Mouse (Mus musculus) CH12.LX (cell line): ENCODE results near the gene Rras2. TPM values are rescaled to one million over a fixed set of nuclear protein-coding genes. Genes with fewer than 3 reads are reported as not detected.

Experiments
- DNase-seq: peaks from one replicate; pipeline ENCODE4 v3.0.0-alpha.2; 2013; ENCODE audit errors: extremely low read depth
- H3K27ac ChIP-seq: 2 replicates; pipeline ENCODE4 v1.5.1; 2012; ENCODE audit warnings: low read depth, mild to moderate bottlenecking, control low read depth, moderate library complexity; ENCODE audit not compliant: insufficient read depth
- H3K27me3 ChIP-seq: replicated peaks from 2 replicates; pipeline ENCODE3; 2012; ENCODE audit warnings: inconsistent platforms
- H3K36me3 ChIP-seq, 2 experiments: replicated peaks in 1 of 2; 2 replicates each; pipeline versions ENCODE3 to v1.6.1; 2012; ENCODE audit warnings: inconsistent platforms in 1 of 2, low read length in 1 of 2, mild to moderate bottlenecking in 1 of 2, mixed read lengths in 1 of 2, moderate library complexity in 1 of 2; ENCODE audit not compliant: control insufficient read depth in 1 of 2, insufficient read depth in 1 of 2
- H3K4me1 ChIP-seq, 2 experiments: 2 replicates each; pipeline ENCODE4 v1.6.1; 2012; ENCODE audit warnings: inconsistent platforms in 1 of 2, moderate library complexity in 1 of 2; ENCODE audit not compliant: insufficient read depth in 2 of 2, control insufficient read depth in 1 of 2
- H3K4me2 ChIP-seq: 2 replicates; pipeline ENCODE4 v1.6.1; 2012; ENCODE audit warnings: low read depth, mild to moderate bottlenecking, control low read depth; ENCODE audit not compliant: poor library complexity, insufficient read depth, severe bottlenecking
- H3K4me3 ChIP-seq, 3 experiments: fragments of 150-350 bp in 1 of 3; sonication (generic) in 1 of 3; replicated peaks in 1 of 3; 2 replicates each; pipeline versions ENCODE3 to v1.5.1; 2011 to 2012; ENCODE audit warnings: low read depth in 2 of 3, low read length in 2 of 3, mild to moderate bottlenecking in 2 of 3, moderate library complexity in 2 of 3, control low read depth in 1 of 3, improper control_type of control experiment in 1 of 3, inconsistent platforms in 1 of 3, mixed read lengths in 1 of 3; ENCODE audit not compliant: poor library complexity in 1 of 3
- H3K79me2 ChIP-seq: replicated peaks from 2 replicates; pipeline ENCODE4 v1.6.1; 2012; ENCODE audit warnings: mild to moderate bottlenecking, moderate library complexity; ENCODE audit not compliant: control insufficient read depth, poor library complexity, insufficient read depth, severe bottlenecking; ENCODE audit errors: extremely low read depth
- H3K9ac ChIP-seq: 2 replicates; pipeline ENCODE4 v1.6.1; 2012; ENCODE audit warnings: low read depth, mild to moderate bottlenecking, control low read depth, moderate library complexity; ENCODE audit not compliant: insufficient read depth
- H3K9me3 ChIP-seq: replicated peaks from 2 replicates; pipeline ENCODE3; 2012; ENCODE audit warnings: low read length, inconsistent platforms, mixed read lengths
- BHLHE40 ChIP-seq: IDR thresholded peaks from 2 replicates; pipeline ENCODE4 v1.6.1; 2011; ENCODE audit warnings: mild to moderate bottlenecking, low read depth, low read length, improper control_type of control experiment
- CTCF ChIP-seq, 2 experiments: IDR thresholded peaks in 1 of 2; conservative IDR thresholded peaks in 1 of 2; 2 replicates each; pipeline ENCODE4 v1.5.1; 2011 to 2012; ENCODE audit warnings: low read depth in 2 of 2, low read length in 2 of 2, improper control_type of control experiment in 1 of 2, inconsistent platforms in 1 of 2, mild to moderate bottlenecking in 1 of 2, moderate library complexity in 1 of 2
- E2F4 ChIP-seq: IDR thresholded peaks from 2 replicates; pipeline ENCODE4 v1.6.1; 2011; ENCODE audit warnings: low read depth, low read length, improper control_type of control experiment; ENCODE audit not compliant: insufficient replicate concordance
- ELF1 ChIP-seq: IDR thresholded peaks from 2 replicates; pipeline ENCODE4 v1.6.1; 2014; ENCODE audit warnings: low read depth, mild to moderate bottlenecking, inconsistent platforms, low read length, improper control_type of control experiment
- EP300 ChIP-seq: IDR thresholded peaks from 2 replicates; pipeline ENCODE4 v1.6.1; 2011; ENCODE audit warnings: low read length, improper control_type of control experiment
- GABPA ChIP-seq: IDR thresholded peaks from 2 replicates; pipeline ENCODE4 v1.6.1; 2012; ENCODE audit warnings: low read depth, low read length, improper control_type of control experiment, inconsistent platforms; ENCODE audit not compliant: insufficient replicate concordance
- HCFC1 ChIP-seq: IDR thresholded peaks from 2 replicates; pipeline ENCODE4 v1.6.1; 2012; ENCODE audit warnings: low read depth, mild to moderate bottlenecking, inconsistent platforms, low read length, improper control_type of control experiment
- JUN ChIP-seq: IDR thresholded peaks from 2 replicates; pipeline ENCODE4 v1.6.1; 2011; ENCODE audit warnings: low read depth, mild to moderate bottlenecking, low read length, improper control_type of control experiment, moderate library complexity; ENCODE audit not compliant: insufficient read depth
- JUND ChIP-seq: conservative IDR thresholded peaks from 2 replicates; pipeline ENCODE4 v1.6.1; 2011; ENCODE audit warnings: low read depth, low read length, improper control_type of control experiment
- MAFK ChIP-seq: IDR thresholded peaks from 2 replicates; pipeline ENCODE4 v1.6.1; 2011; ENCODE audit warnings: low read length, improper control_type of control experiment; ENCODE audit not compliant: insufficient replicate concordance
- MAZ ChIP-seq: IDR thresholded peaks from 2 replicates; pipeline ENCODE4 v1.6.1; 2012; ENCODE audit warnings: low read depth, mild to moderate bottlenecking, inconsistent platforms, low read length, improper control_type of control experiment, moderate library complexity
- MXI1 ChIP-seq: IDR thresholded peaks from 2 replicates; pipeline ENCODE4 v1.6.1; 2011; ENCODE audit warnings: mild to moderate bottlenecking, low read depth, low read length, improper control_type of control experiment
- MYC ChIP-seq: IDR thresholded peaks from 2 replicates; pipeline ENCODE4 v1.6.1; 2011; ENCODE audit warnings: low read depth, mild to moderate bottlenecking, improper control_type of control experiment, low read length
- NELFE ChIP-seq: IDR thresholded peaks from 2 replicates; pipeline ENCODE4 v1.6.1; 2011; ENCODE audit warnings: low read depth, low read length, improper control_type of control experiment
- NRF1 ChIP-seq: IDR thresholded peaks from 2 replicates; pipeline ENCODE4 v1.6.1; 2014; ENCODE audit warnings: low read depth, mild to moderate bottlenecking, inconsistent platforms, low read length, improper control_type of control experiment, moderate library complexity
- PAX5 ChIP-seq: IDR thresholded peaks from 2 replicates; pipeline ENCODE4 v1.6.1; 2012; ENCODE audit warnings: low read length, inconsistent platforms, mixed read lengths
- POLR2A ChIP-seq: IDR thresholded peaks from 2 replicates; pipeline ENCODE4 v1.6.1; 2011; ENCODE audit warnings: low read depth, mild to moderate bottlenecking, improper control_type of control experiment, low read length
- POLR2AphosphoS2 ChIP-seq: IDR thresholded peaks from 2 replicates; pipeline ENCODE4 v1.6.1; 2011; ENCODE audit warnings: low read depth, low read length, improper control_type of control experiment
- SIN3A ChIP-seq: IDR thresholded peaks from 2 replicates; pipeline ENCODE4 v1.6.1; 2012; ENCODE audit warnings: low read length, improper control_type of control experiment, inconsistent platforms
- TBP ChIP-seq: conservative IDR thresholded peaks from 2 replicates; pipeline ENCODE4 v1.6.1; 2011; ENCODE audit warnings: low read depth, low read length, improper control_type of control experiment
- UBTF ChIP-seq: IDR thresholded peaks from 2 replicates; pipeline ENCODE4 v1.6.1; 2012; ENCODE audit warnings: low read depth, mild to moderate bottlenecking, inconsistent platforms, low read length, improper control_type of control experiment, moderate library complexity
- USF1 ChIP-seq: IDR thresholded peaks from 2 replicates; pipeline ENCODE4 v1.6.1; 2014; ENCODE audit warnings: low read depth, mild to moderate bottlenecking, inconsistent platforms, low read length, improper control_type of control experiment
- USF2 ChIP-seq: conservative IDR thresholded peaks from 2 replicates; pipeline ENCODE4 v1.6.1; 2011; ENCODE audit warnings: low read depth, low read length, improper control_type of control experiment
- ZC3H11A ChIP-seq: IDR thresholded peaks from 2 replicates; pipeline ENCODE4 v1.6.1; 2012; ENCODE audit warnings: low read depth, mild to moderate bottlenecking, inconsistent platforms, low read length, improper control_type of control experiment
- ZMIZ1 ChIP-seq: IDR thresholded peaks from 2 replicates; pipeline ENCODE4 v1.6.1; 2012; ENCODE audit warnings: low read depth, mild to moderate bottlenecking, inconsistent platforms, low read length, improper control_type of control experiment
- dilution Hi-C: fragments of 300-500 bp; cut with MboI; formaldehyde crosslinking; loops from 2 replicates; pipeline ENCODE4 v1.14.3; 2020; ENCODE audit warnings: low sequenced_read_pairs; ENCODE audit not compliant: extremely low pct_unique_long_range_greater_than_20kb, extremely low pct_ligation_motif_present
- in situ Hi-C: fragments of 300-500 bp; cut with MboI; formaldehyde crosslinking; loops from 3 replicates; pipeline ENCODE4 v1.14.3; 2019; ENCODE audit warnings: low sequenced_read_pairs, low pct_ligation_motif_present, low pct_unique_long_range_greater_than_20kb, mixed read lengths
- polyA plus RNA-seq: library from polyadenylated mRNA; unstranded; fragments of >175 nt; gene quantifications from 2 replicates; pipeline ENCODE4 v1.2.1, GENCODE M21; 2012; ENCODE audit warnings: low read depth; ENCODE audit not compliant: insufficient read length
- total RNA-seq, 2 experiments: library from RNA; depleted of rRNA; stranded (reverse); fragments of 300-350 nt in 1 of 2; fragments of >200 nt in 1 of 2; gene quantifications; 2 replicates each; pipeline ENCODE4 v1.2.3; 2012 to 2014

The Rras2 gene
- total and polyA plus RNA-seq, 3 experiments, result 11.2 to 36.0 (median 18.4) TPM

GRCm38 (mm10) chr7:114140026-114140425, 22.4 kb upstream of the Rras2 start:
- Histone ChIP-seq H3K9me3 (no peaks in the 10 kb centered on the region), H3K27ac (no peak overlapping the region), H3K4me1 (peaks cover 0 to 13% of the 10 kb centered on the region in 2 experiments; a peak in 3 of 4 replicates), H3K27me3 (no peaks in the 10 kb centered on the region), H3K36me3 (no peaks in the 10 kb centered on the region), H3K79me2 (no peaks in the 10 kb centered on the region), H3K9ac (no peak overlapping the region), H3K4me3 (no peak overlapping the region), H3K4me2 (no peak overlapping the region)
- no peak for TF ChIP-seq PAX5
- TF ChIP-seq MYC, result no peak
- no peak for TF ChIP-seq POLR2AphosphoS2
- TF ChIP-seq TBP, result no peak
- no peak for TF ChIP-seq ELF1
- TF ChIP-seq MXI1, result no peak
- no peak for TF ChIP-seq JUN
- TF ChIP-seq HCFC1, result no peak
- no peak for TF ChIP-seq ZC3H11A
- TF ChIP-seq NRF1, result no peak
- TF ChIP-seq GABPA, result no peak
- TF ChIP-seq POLR2A, result no peak
- no peak for TF ChIP-seq BHLHE40
- no peak for TF ChIP-seq USF2
- TF ChIP-seq NELFE, result no peak
- no peak for TF ChIP-seq ZMIZ1
- no peak for TF ChIP-seq E2F4
- no peak for TF ChIP-seq MAFK
- TF ChIP-seq JUND, result no peak
- no peak for DNase-seq
- in situ Hi-C loops, result no loop called here
- dilution Hi-C loops, result no loop called here

- H3K4me1 ChIP-seq, result peaks cover 0 to 13% of the 10 kb centered on the region in 2 experiments; a peak in 3 of 4 replicates
- dilution Hi-C loops (no loop called here), in situ Hi-C loops (no loop called here)
- no peak for DNase-seq
- no peaks in the 10 kb centered on the region for H3K36me3 ChIP-seq
- no peaks in the 10 kb centered on the region for H3K9me3 ChIP-seq
- no peaks in the 10 kb centered on the region for H3K27me3 ChIP-seq
- no peaks in the 10 kb centered on the region for H3K79me2 ChIP-seq
- H3K9ac ChIP-seq, result no peak overlapping the region
- TF ChIP-seq JUND, result no peak
- TF ChIP-seq GABPA, result no peak
- no peak for TF ChIP-seq EP300
- no peak for TF ChIP-seq POLR2A
- TF ChIP-seq ELF1, result no peak
- TF ChIP-seq MAZ, result no peak
- TF ChIP-seq USF1, result no peak
- TF ChIP-seq NRF1, result no peak
- TF ChIP-seq SIN3A, result no peak
- no peak for TF ChIP-seq CTCF (conservative IDR thresholded peaks at IDR 0.05 in 1 of 2, IDR thresholded peaks at IDR 0.05 in 1 of 2; ENCODE audit: low read depth in 2 of 2, low read length in 2 of 2)
- TF ChIP-seq UBTF, result no peak
- no peak overlapping the region for H3K27ac ChIP-seq
- no peak overlapping the region for H3K4me2 ChIP-seq
- H3K4me3 ChIP-seq, result no peak overlapping the region
Measured at GRCm38 (mm10) chr7:114139400-114139799, 21.8 kb upstream of the Rras2 start.
